Mouse (Mus musculus): ENCODE results near the gene Rbm44.

The Rbm44 gene

DNA sequence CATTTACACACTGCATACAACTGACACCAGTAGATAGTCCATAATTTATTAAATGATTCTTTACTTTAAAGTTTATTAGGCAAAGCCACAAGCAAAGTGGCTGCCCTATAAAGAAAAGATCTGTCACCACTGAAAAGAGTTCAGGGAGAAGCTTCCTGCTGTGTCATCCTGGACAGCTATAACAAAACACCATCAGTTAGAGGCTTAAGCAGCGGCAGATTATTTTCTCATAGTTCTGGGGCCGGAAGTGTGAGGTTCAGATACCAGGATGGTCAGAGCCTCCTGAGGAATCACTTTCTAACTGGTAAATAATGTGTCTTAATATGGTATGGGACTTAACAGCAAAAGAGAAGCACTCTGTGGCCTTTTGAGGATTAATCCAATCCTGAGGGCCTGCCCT is 6.6 kb downstream of the Rbm44 start:
- Histone ChIP-seq H3K9me3 (ENCODE audit: low read length) (no peaks in the 10 kb centered on the region), H3K36me3 (ENCODE audit: insufficient read depth, low read length) (no peaks in the 10 kb centered on the region), H3K27me3 (ENCODE audit: insufficient read depth, low read length) (peaks cover 8% of the 10 kb centered on the region; the same call in 1 of the 2 replicates), H3K4me1 (replicated peaks; ENCODE audit: low read depth, low read length) (no peaks in the 10 kb centered on the region), H3K4me3 (replicated peaks; ENCODE audit: low read length) (no peak overlapping the region)
- TF ChIP-seq NANOG (IDR thresholded peaks at IDR 0.05; ENCODE audit: borderline replicate concordance, low read length), result no peak
- TF ChIP-seq CTCF (conservative IDR thresholded peaks at IDR 0.05; ENCODE audit: low read length), result no peak
- no peak for TF ChIP-seq POU5F1 (IDR thresholded peaks at IDR 0.05; ENCODE audit: borderline replicate concordance, low read length)

- no peaks in the 10 kb centered on the region for H3K4me1 ChIP-seq (replicated peaks; ENCODE audit: low read depth, low read length)
- TF ChIP-seq CTCF (conservative IDR thresholded peaks at IDR 0.05; ENCODE audit: low read length) (no peak), POU5F1 (IDR thresholded peaks at IDR 0.05; ENCODE audit: borderline replicate concordance, low read length) (no peak), NANOG (IDR thresholded peaks at IDR 0.05; ENCODE audit: borderline replicate concordance, low read length) (no peak)
- no peaks in the 10 kb centered on the region for H3K9me3 ChIP-seq (ENCODE audit: low read length)
- H3K36me3 ChIP-seq (ENCODE audit: insufficient read depth, low read length), result 0 out of 2 replicates have a peak, but pooled peaks cover 10% of the 10 kb centered on the region
- no peak overlapping the region for H3K4me3 ChIP-seq (replicated peaks; ENCODE audit: low read length)
- H3K27me3 ChIP-seq (ENCODE audit: insufficient read depth, low read length), result no peaks in the 10 kb centered on the region
Measured at GRCm38 (mm10) chr1:91166798-91167197, 21.9 kb downstream of the Rbm44 start.

GRCm38 (mm10) chr1:91169157-91169556 is 24.3 kb downstream of the Rbm44 start:
- Histone ChIP-seq H3K36me3 (ENCODE audit: insufficient read depth, low read length) (0 out of 2 replicates have a peak, but pooled peaks cover 10% of the 10 kb centered on the region), H3K9me3 (ENCODE audit: low read length) (no peaks in the 10 kb centered on the region), H3K27me3 (ENCODE audit: insufficient read depth, low read length) (no peaks in the 10 kb centered on the region), H3K4me1 (replicated peaks; ENCODE audit: low read depth, low read length) (no peaks in the 10 kb centered on the region), H3K4me3 (replicated peaks; ENCODE audit: low read length) (no peak overlapping the region)
- TF ChIP-seq NANOG (IDR thresholded peaks at IDR 0.05; ENCODE audit: borderline replicate concordance, low read length), result no peak

DNA sequence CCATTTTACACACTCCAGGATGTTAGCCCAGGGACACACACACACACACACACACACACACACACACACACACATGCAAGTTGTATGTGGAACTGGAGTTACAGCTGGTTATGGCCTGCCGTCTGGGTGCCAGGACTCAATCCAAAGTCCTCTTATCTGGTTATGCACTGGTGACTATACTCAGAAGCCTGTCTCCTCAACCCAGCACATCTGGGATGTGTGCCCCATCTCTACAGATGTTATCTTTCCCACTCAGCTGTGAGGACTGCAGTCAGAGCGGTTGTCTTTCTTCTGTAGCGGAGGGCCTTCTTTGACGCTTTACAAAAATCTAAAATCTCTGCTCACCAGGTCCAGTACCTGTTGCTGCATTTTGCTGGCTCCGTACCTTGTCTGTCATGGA is 29.9 kb downstream of the Rbm44 start:
- Histone ChIP-seq H3K9me3 (ENCODE audit: low read length) (no peaks in the 10 kb centered on the region), H3K36me3 (ENCODE audit: insufficient read depth, low read length) (no peaks in the 10 kb centered on the region), H3K4me1 (replicated peaks; ENCODE audit: low read depth, low read length) (peaks cover 5% of the 10 kb centered on the region), H3K4me3 (replicated peaks; ENCODE audit: low read length) (no peak overlapping the region), H3K27me3 (ENCODE audit: insufficient read depth, low read length) (peaks cover 18% of the 10 kb centered on the region)
- no peak for TF ChIP-seq POU5F1 (IDR thresholded peaks at IDR 0.05; ENCODE audit: borderline replicate concordance, low read length)
- TF ChIP-seq NANOG (IDR thresholded peaks at IDR 0.05; ENCODE audit: borderline replicate concordance, low read length), result no peak
- TF ChIP-seq CTCF (conservative IDR thresholded peaks at IDR 0.05; ENCODE audit: low read length), result no peak

DNA sequence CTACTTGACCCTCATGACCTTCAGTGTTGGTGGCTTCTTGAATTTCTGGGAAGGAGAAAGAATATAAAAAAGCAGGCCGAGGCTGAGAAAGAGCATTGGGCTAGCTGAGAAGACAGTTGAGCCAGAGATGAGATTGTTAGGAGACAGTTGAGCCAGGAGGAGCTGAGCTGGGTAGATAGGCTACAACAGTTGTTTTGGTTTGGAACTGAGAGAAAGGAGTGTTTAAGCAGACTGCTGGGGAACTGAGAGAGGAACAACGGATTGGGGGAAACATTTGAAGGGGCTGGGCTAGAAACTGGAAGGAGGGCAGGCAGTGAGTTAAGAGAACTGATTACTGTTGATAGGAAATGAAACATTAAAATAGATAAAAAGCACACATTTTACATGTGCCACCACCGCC is 31.1 kb downstream of the Rbm44 start:
- Histone ChIP-seq H3K4me3 (replicated peaks; ENCODE audit: low read length) (no peak overlapping the region), H3K36me3 (ENCODE audit: insufficient read depth, low read length) (no peaks in the 10 kb centered on the region), H3K4me1 (replicated peaks; ENCODE audit: low read depth, low read length) (peaks cover 10% of the 10 kb centered on the region), H3K9me3 (ENCODE audit: low read length) (no peaks in the 10 kb centered on the region), H3K27me3 (ENCODE audit: insufficient read depth, low read length) (peaks cover 29% of the 10 kb centered on the region)
- TF ChIP-seq CTCF (conservative IDR thresholded peaks at IDR 0.05; ENCODE audit: low read length), result no peak
- no peak for TF ChIP-seq NANOG (IDR thresholded peaks at IDR 0.05; ENCODE audit: borderline replicate concordance, low read length)
- TF ChIP-seq POU5F1 (IDR thresholded peaks at IDR 0.05; ENCODE audit: borderline replicate concordance, low read length), result no peak

- Histone ChIP-seq H3K36me3 (ENCODE audit: insufficient read depth, low read length) (no peaks in the 10 kb centered on the region), H3K4me1 (replicated peaks; ENCODE audit: low read depth, low read length) (peaks cover 10% of the 10 kb centered on the region), H3K4me3 (replicated peaks; ENCODE audit: low read length) (no peak overlapping the region), H3K27me3 (ENCODE audit: insufficient read depth, low read length) (peaks cover 34% of the 10 kb centered on the region), H3K9me3 (ENCODE audit: low read length) (no peaks in the 10 kb centered on the region)
- TF ChIP-seq NANOG (IDR thresholded peaks at IDR 0.05; ENCODE audit: borderline replicate concordance, low read length) (no peak), POU5F1 (IDR thresholded peaks at IDR 0.05; ENCODE audit: borderline replicate concordance, low read length) (no peak), CTCF (conservative IDR thresholded peaks at IDR 0.05; ENCODE audit: low read length) (no peak)
Measured at GRCm38 (mm10) chr1:91176871-91177270, 32.0 kb downstream of the Rbm44 start.

DNA sequence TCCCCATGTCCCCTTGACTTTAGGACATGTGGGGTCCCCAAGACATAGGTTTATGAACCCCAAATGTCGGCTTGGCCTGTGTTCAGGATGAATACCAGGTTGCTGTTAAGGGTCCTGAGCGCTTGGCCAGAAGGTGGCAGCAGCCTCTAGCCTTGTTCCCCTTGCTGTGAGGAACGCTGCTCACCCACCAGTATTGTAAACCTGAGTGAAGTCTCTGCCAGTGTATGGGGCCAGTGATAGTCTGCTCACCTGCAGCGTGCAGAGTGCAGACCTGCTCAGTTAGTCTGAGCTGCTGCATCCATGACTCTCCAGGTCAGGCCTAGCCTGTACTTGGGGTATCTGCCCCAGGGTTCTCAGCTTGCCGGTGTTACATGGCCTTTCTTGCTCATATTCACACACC is 34.2 kb downstream of the Rbm44 start:
- H3K9me3 ChIP-seq (ENCODE audit: low read length), result no peaks in the 10 kb centered on the region
- TF ChIP-seq NANOG (IDR thresholded peaks at IDR 0.05; ENCODE audit: borderline replicate concordance, low read length) (no peak), POU5F1 (IDR thresholded peaks at IDR 0.05; ENCODE audit: borderline replicate concordance, low read length) (no peak), CTCF (conservative IDR thresholded peaks at IDR 0.05; ENCODE audit: low read length) (peak; percentile 23)
- H3K27me3 ChIP-seq (ENCODE audit: insufficient read depth, low read length), result peaks cover 42% of the 10 kb centered on the region
- no peaks in the 10 kb centered on the region for H3K36me3 ChIP-seq (ENCODE audit: insufficient read depth, low read length)
- no peak overlapping the region for H3K4me3 ChIP-seq (replicated peaks; ENCODE audit: low read length)
- peaks cover 10% of the 10 kb centered on the region for H3K4me1 ChIP-seq (replicated peaks; ENCODE audit: low read depth, low read length)

DNA sequence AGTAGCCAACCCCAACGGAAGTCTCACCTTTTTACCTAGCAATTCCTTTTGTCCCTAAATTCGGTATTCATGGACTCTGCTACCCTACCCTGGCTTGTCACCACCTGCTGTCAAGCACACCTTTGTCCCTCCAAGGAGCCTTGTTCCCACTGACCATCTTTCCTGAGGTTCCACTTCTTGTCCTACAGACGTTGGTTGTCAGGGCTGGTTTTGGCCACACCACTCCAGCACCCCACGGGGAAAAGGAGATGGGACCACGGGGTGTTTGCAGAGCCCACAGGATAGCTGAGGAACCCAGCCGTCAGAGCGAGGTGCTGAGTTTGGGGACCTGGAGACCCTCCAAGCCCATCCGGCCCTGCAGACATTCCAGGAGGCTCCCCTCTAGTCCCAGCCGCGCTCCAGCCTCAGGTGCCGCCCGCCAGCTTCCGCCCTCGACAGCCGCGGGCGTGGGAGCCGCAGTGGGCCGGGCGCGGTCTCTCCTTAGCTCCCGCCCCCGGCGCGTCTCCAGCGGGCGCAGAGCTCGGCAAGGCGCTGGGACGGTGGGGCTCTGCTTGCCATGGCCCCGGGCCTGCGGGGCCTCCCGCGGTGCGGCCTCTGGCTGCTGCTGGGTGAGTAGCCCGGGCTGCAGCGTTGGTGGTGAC is 34.8 kb downstream of the Rbm44 start, which contains the start of gene Ramp1:
Gene Ramp1 (plus strand): TSS at position 290 of the 641 bp plus-strand sequence.
- Histone ChIP-seq H3K4me3 (replicated peaks; ENCODE audit: low read length) (peak within 1 kb of the TSS; percentile 74), H3K27me3 (ENCODE audit: insufficient read depth, low read length) (peaks cover 42% of the 10 kb centered on the region), H3K4me1 (replicated peaks; ENCODE audit: low read depth, low read length) (peaks cover 10% of the 10 kb centered on the region), H3K9me3 (ENCODE audit: low read length) (no peaks in the 10 kb centered on the region), H3K36me3 (ENCODE audit: insufficient read depth, low read length) (no peaks in the 10 kb centered on the region)
- TF ChIP-seq NANOG (IDR thresholded peaks at IDR 0.05; ENCODE audit: borderline replicate concordance, low read length), result no peak
- no peak for TF ChIP-seq CTCF (conservative IDR thresholded peaks at IDR 0.05; ENCODE audit: low read length)
- no peak for TF ChIP-seq POU5F1 (IDR thresholded peaks at IDR 0.05; ENCODE audit: borderline replicate concordance, low read length)

- H3K27me3 ChIP-seq (ENCODE audit: insufficient read depth, low read length), result peaks cover 42% of the 10 kb centered on the region
- no peaks in the 10 kb centered on the region for H3K36me3 ChIP-seq (ENCODE audit: insufficient read depth, low read length)
- no peaks in the 10 kb centered on the region for H3K9me3 ChIP-seq (ENCODE audit: low read length)
- peak overlapping the region; percentile 74 for H3K4me3 ChIP-seq (replicated peaks; ENCODE audit: low read length)
- H3K4me1 ChIP-seq (replicated peaks; ENCODE audit: low read depth, low read length), result peaks cover 10% of the 10 kb centered on the region
- TF ChIP-seq NANOG (IDR thresholded peaks at IDR 0.05; ENCODE audit: borderline replicate concordance, low read length) (no peak), POU5F1 (IDR thresholded peaks at IDR 0.05; ENCODE audit: borderline replicate concordance, low read length) (no peak)
Measured at GRCm38 (mm10) chr1:91180174-91180565, 35.3 kb downstream of the Rbm44 start.

Measured in E14TG2a.4 (cell line).